Mouse (Mus musculus) T-helper 2 cell (primary cell): ENCODE results near the gene Kmt2d.

Source experiments
- in situ Hi-C: fragments of 300-600 bp; cut with MboI, MseI; formaldehyde crosslinking; loops from one replicate; pipeline ENCODE4 v1.15.1; 2025; ENCODE audit warnings: high pct_unique_total_duplicates

Gene Kmt2d

DNA sequence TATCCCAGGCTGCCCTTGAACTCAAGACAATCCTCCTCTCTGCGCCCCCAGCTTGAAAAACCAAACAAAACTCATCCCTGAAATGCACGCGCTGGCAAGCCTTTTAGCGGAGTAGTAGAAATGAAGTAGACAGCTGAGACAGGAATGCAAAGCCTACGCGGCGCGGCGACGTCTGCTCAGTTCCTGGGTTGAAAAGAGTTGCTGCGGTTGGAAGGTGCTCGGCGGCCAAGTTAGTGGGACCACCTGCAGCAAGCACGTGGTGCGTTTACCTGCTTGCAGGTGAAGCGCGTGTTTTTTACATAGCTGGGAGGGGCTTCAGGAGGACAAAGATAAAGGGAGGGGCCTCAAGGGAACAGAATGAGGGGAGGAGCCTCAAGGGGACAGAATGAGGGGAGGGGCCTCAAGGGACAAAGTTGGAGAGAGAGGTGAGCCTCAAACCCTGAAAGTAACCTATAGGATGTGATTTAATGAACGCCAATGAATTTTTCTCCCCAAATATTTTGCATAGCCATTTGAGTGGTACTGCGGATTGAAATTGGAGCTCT, 20.3 kb upstream of the Kmt2d start:
- in situ Hi-C loops, result loop anchor here (10.0 kb wide), 1 partner anchor 1184 kb away; no protein-coding TSS in a partner anchor

- in situ Hi-C loops, result loop anchor here (5.0 kb wide), 1 partner anchor 35 kb away; no protein-coding TSS in a partner anchor
These were observed 16.5 kb upstream of the Kmt2d start for GRCm38 (mm10) chr15:98887526-98887925.

DNA sequence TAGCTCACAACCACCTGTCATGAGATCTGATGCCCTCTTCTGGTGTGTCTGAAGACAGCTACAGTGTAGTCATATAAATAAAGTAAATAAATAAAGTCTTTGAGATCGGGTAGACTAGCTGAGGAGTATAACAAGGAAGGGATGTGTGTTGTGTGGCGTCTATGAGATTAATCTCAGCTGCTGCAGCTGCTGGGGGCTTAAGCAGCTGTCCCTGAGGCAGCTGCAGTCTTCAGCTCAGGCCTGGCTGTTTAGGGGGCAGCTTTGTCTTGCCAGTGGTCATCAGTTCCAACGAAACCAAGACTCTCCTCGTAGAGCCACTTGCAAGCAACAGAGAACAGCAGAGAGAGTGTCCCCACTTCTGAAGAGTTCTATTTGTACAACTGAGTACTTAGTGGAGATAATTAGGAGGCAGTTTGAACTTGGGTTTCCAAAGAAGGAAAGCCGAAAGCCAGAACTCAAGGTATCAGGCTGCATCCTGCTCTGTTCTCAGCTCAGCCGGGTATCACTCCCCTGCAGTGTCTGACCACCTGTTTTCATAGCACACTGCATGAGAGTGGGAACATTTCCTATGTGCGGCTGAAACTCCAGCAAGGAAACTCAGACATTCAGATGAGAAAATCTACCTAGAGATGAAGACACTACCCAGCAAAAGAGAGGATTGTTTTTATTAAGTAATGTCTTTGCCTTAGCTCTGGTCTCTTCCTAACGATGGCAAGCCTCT, 15.8 kb upstream of the Kmt2d start:
- in situ Hi-C loops, result loop anchor here (5.0 kb wide), 1 partner anchor 35 kb away; no protein-coding TSS in a partner anchor

DNA sequence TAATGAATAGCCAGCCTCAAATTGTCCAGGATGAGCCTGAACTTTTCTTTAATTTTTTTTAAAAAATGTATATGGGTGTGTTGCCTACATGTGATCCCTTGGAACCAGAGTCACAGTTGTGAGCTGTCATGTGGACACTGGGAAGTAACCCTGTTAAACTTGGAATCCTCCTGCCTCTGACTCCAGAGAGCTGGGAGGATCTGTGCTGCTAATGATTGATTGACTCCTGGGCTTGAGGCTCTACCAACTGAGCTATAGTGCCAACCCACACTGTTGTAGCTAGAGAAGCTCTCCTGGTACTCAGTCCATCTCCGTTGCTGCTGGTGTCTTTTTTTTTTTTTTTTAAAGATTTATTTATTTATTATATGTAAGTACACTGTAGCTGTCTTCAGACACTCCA, 13.1 kb upstream of the Kmt2d start:
- in situ Hi-C loops, result no loop called here

DNA sequence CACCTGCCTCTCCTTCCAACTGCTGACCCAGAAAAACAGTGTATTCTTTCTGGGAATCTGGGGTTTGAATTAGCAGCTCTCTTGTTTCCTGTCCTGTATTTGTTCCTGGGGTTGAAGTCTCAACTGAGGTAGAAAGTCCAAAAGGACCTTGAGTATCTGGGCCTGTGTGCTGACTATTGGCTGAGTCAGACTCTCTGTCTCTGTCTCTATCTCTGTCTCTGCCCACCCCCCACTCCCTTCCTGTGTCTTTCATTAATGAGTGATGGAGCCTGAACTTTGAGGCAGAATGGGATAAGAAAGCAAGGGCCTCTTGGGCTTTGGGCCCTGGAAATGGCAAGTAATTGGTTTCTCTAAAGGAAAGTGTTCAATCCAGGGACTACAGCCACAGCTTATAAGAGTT, 12.7 kb upstream of the Kmt2d start:
- in situ Hi-C loops, result no loop called here

DNA sequence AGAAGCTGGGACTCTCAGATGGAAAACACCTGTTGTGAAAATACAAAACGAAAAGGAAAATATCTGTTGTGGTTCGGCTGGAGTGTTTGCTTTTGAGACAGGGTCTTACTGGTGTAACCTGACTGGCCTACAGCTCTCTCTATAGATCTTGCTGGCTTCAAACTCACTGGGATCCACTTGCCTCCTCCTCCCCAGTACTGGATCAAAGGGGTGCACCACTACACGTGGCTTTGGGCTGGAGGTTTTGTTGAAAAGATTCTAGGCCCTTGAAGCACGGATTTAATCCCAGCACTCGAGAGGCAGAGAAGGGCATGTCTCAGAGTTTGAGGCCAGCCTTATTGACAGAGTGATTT, 10.6 kb upstream of the Kmt2d start:
- in situ Hi-C loops, result no loop called here

GRCm38 (mm10) chr15:98880978-98881655, 10.1 kb upstream of the Kmt2d start:
- in situ Hi-C loops, result no loop called here

- in situ Hi-C loops, result no loop called here
These were observed 6.3 kb upstream of the Kmt2d start for GRCm38 (mm10) chr15:98877331-98877730.

DNA sequence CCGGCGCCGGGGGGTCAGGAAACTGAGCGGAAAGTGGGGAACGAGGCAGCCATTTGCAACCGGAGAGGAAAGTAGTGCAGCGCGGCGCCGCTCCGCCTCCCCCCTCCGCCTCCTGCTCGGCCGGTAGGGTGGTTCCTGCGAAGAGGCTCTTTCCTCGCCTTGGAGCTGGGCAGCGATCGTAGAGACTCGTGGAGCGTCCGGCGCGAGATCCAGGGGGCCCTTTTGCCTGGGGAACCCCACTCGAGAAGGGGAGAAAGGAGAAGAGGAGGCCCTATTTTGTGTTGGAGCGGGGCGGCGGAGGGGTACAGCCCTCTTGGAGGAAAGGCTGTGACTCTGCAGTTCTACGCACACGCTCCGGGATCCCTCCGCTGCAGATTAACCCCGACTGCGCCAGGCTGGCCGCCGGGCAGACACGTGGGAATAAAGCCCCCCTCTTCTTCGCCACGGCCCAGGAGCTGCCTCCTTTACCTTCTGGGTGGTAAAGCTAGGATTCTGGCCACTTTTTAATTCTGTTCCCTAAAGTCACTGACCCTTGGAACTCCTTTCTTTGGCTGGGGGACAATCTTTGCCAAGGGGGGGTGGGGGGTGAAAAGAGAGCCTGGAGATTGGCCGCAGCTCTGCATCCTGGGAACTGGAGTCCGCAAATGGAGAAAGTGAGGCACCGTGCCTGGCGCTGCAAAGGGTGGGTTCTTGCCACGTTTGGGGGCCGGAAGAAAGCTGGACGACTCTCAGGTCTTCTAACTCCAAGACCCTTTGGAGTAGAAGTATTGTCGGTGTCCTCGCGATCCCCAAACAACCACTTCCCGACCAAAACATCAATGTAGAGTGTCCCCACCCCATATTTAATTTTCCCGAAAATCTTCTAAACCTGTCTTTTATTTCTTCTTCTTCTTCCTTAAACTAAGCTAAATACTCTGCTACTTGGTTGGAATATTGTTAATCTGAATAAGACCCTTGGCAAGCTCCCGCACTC, 1.2 kb upstream of the Kmt2d start:
- in situ Hi-C loops, result loop anchor here (5.0 kb wide), 1 partner anchor 120 kb away; no protein-coding TSS in a partner anchor

GRCm38 (mm10) chr15:98870179-98871069, 580 bp downstream of the Kmt2d start:
- in situ Hi-C loops, result loop anchor here (5.0 kb wide), 1 partner anchor 122 kb away; no protein-coding TSS in a partner anchor

GRCm38 (mm10) chr15:98869342-98870178, 1.4 kb downstream of the Kmt2d start:
- in situ Hi-C loops, result loop anchor here (5.0 kb wide), 1 partner anchor 123 kb away; no protein-coding TSS in a partner anchor

DNA sequence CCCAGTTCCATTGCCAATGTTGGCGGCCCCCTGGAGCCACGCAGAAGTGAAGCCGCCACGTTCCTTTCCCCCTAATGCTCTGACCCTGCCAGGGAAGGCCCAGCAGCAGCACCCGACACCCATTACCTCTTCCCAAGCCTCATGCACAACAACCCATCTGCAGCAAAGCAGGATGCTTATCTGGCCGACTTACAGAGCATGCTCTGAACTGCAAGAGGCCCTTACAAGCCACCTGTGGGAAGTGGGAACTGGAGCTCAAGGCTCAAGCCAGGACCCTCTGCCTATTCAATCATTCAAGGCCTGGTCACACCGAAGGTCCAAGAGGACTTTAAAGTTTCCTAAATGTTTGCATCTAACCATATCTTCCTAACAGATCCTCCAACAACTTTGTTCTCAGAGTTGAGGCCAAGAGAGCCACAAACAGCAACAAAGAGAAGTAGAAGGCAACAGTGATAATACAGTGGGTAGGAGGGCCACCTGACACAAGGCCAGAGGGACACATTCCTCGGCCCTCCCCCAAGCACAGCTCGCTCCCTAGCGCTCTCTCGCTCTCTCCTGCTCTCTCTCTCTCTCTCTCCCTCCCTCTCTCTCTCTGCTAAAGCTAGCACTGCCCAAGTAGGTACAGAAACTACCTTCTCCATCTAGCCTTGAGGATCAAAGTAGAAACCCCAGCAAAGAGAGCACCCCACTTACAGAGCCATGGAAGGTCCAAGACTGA, 2.5 kb downstream of the Kmt2d start:
- in situ Hi-C loops, result no loop called here

- in situ Hi-C loops, result no loop called here
These were observed 3.7 kb downstream of the Kmt2d start for GRCm38 (mm10) chr15:98867321-98867720.

DNA sequence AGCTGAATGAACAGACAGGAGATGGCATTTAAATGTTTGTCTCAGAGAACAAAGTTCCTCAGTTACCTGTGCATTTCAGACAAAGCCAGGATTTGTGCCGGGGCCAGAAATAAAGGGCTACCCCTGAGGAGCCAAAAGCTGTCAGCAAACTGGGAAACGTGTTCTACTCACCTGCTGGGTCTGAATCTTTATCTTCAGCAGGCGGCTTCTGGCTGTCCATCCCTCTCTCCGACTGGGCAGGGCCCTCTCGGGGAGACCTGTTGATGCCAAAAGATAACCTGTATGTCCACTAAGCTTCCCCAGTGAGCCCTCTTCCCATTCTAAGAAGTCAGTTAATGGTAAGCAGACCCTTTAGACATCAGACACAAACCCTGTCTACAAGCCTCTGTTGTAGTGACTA, 4.5 kb downstream of the Kmt2d start:
- in situ Hi-C loops, result no loop called here

GRCm38 (mm10) chr15:98865771-98866170, 5.2 kb downstream of the Kmt2d start:
- in situ Hi-C loops, result no loop called here

- in situ Hi-C loops, result no loop called here
These were observed 6.1 kb downstream of the Kmt2d start for GRCm38 (mm10) chr15:98864951-98865350.

DNA sequence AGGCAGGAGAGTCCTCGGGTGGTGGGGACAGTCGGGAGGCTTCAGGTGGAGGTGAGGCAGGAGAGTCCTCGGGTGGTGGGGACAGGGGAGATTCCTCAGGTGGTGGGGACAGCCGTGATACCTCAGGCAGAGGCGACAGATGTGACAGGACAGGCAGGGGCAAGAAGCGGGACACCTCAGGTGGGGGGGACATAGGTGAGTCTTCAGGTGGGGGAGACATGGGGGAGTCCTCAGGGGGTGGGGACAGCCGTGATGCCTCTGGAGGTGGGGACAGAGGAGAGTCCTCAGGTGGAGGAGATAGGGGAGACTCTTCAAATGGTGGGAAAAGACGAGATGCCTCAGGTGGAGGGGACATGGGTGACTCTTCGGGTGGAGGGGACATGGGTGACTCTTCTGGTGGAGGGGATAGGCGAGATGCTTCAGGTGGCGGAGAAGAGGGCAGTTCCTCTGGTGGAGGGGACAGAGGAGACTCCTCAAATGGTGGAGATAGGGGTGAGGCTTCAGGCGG, 7.5 kb downstream of the Kmt2d start:
- in situ Hi-C loops, result no loop called here

GRCm38 (mm10) chr15:98861701-98862410, 9.1 kb downstream of the Kmt2d start:
- in situ Hi-C loops, result no loop called here
